Mouse (Mus musculus) liver, embryonic 15.5 days (tissue): ENCODE measurements at regions not wholly inside any gene's neighbourhood (a gene's known extent, or its start where the extent isn't known, plus 50 kb on each side); places are given as distances from the start of the nearest gene placed in this dataset.

Experiments
- ATAC-seq: fragments of 200-750 bp; cut with Nextera tagmentation; 2 replicates; pipeline ENCODE4 v1.8.0; 2017; ENCODE audit warnings: moderate number of reproducible peaks, mild to moderate bottlenecking, moderate library complexity; ENCODE audit not compliant: insufficient read depth
- H3K27ac ChIP-seq: fragments of 300-500 bp; sonication (generic); replicated peaks from 2 replicates; pipeline ENCODE4 v1.5.1; 2015; ENCODE audit warnings: mild to moderate bottlenecking, inconsistent platforms
- H3K27me3 ChIP-seq: fragments of 300-500 bp; sonication (generic); 2 replicates; pipeline ENCODE4 v1.6.1; 2015; ENCODE audit warnings: mild to moderate bottlenecking, inconsistent platforms
- H3K36me3 ChIP-seq: fragments of 300-500 bp; sonication (generic); replicated peaks from 2 replicates; pipeline ENCODE4 v1.6.1; 2015; ENCODE audit warnings: moderate library complexity, mild to moderate bottlenecking, inconsistent platforms
- H3K4me1 ChIP-seq: fragments of 300-500 bp; sonication (generic); replicated peaks from 2 replicates; pipeline ENCODE4 v1.6.1; 2015; ENCODE audit warnings: inconsistent platforms
- H3K4me2 ChIP-seq: fragments of 300-500 bp; sonication (generic); 2 replicates; pipeline ENCODE4 v1.6.1; 2015; ENCODE audit warnings: moderate library complexity, mild to moderate bottlenecking, inconsistent platforms
- H3K4me3 ChIP-seq: fragments of 300-500 bp; sonication (generic); replicated peaks from 2 replicates; pipeline ENCODE4 v1.5.1; 2015; ENCODE audit warnings: mild to moderate bottlenecking, inconsistent platforms
- H3K9ac ChIP-seq: fragments of 300-500 bp; sonication (generic); 2 replicates; pipeline ENCODE4 v1.6.1; 2015; ENCODE audit warnings: moderate library complexity, mild to moderate bottlenecking, inconsistent platforms
- H3K9me3 ChIP-seq: fragments of 300-500 bp; sonication (generic); replicated peaks from 2 replicates; pipeline ENCODE4 v1.6.1; 2016; ENCODE audit warnings: inconsistent platforms
- WGBS: fragments of 180-500 bp; shearing (Covaris S2); methylation state at CpG from one replicate; pipeline ENCODE4 v1.1.7; 2015; ENCODE audit warnings: mixed read lengths; ENCODE audit not compliant: insufficient replicate concordance; 5-methylcytosine and 5-hydroxymethylcytosine counted together

DNA sequence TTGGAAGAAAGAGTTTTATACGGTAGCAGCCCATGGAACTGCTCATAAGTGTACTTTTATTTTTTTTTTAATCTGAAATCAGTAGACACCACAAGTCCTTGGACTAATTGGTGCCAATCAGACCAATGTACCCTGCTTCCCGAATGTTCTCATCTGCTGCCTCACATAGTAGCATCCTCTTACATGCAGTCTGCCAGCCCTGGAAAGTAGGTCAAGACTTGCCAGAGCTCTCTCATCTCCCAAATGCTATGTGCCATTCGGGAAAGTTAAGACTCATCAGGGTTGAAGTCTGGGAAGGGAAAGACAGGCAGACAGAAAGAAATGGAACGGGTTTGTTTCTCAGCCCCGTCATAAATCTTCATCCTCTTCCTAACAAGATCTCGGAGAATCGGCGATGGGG lies 115.2 kb upstream of the Rbms3 start:
- Histone ChIP-seq H3K27ac (no peak overlapping the region), H3K4me3 (no peak overlapping the region), H3K4me2 (no peak overlapping the region), H3K4me1 (no peaks in the 10 kb centered on the region), H3K9me3 (no peaks in the 10 kb centered on the region), H3K27me3 (no peaks in the 10 kb centered on the region), H3K9ac (no peak overlapping the region), H3K36me3 (no peaks in the 10 kb centered on the region)
- no peak for ATAC-seq
- 76% methylated on average over 8 of the region's 8 CpGs for WGBS

DNA sequence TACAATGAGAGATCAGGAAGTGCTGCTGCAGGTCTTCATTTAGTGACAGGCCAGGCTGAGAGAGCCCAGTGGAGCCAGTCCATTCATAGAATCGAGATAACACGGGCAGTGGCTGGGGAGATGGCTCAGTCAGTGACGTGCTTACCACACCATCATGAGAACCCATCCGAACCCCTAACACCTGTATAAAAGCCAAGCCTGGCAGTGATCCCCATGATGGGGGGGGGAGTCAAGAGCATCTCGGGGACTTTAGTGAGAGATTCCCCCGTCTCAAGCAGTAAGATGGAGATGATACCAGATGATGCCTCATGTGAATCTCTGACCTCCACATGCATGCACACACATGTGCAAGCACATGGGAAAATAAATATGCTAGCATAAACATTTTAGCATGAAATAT lies 99.7 kb upstream of the Rbms3 start:
- Histone ChIP-seq H3K27me3 (no peaks in the 10 kb centered on the region), H3K9ac (no peak overlapping the region), H3K9me3 (no peaks in the 10 kb centered on the region), H3K4me2 (no peak overlapping the region), H3K27ac (no peak overlapping the region), H3K4me1 (no peaks in the 10 kb centered on the region), H3K4me3 (no peak overlapping the region), H3K36me3 (no peaks in the 10 kb centered on the region)
- 66% methylated on average over 6 of the region's 6 CpGs for WGBS
- ATAC-seq: no peak

DNA sequence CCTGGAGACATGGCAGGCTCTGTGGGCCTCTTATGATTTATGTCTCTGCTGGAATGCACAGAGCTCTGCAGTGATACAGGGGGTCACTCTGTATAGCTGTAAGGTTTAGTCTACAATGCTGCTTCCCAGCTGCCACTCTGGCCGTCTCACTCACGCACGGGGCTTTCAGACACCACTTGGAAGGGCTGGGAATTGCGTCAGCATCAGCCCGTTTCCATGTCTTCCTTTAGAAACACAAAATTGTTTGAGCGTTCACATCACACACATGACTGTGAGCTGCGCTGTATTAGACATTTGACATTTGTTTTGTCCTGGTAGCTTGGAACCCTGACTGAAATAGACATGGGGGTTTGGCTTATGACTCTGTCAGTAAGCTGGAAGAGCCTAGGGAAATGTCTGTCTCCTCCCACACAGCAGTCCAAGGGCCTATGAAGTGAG lies 90.5 kb upstream of the Rbms3 start:
- no peak overlapping the region for H3K9ac ChIP-seq
- no peak overlapping the region for H3K4me2 ChIP-seq
- no peaks in the 10 kb centered on the region for H3K4me1 ChIP-seq
- H3K36me3 ChIP-seq: no peaks in the 10 kb centered on the region
- ATAC-seq: no peak
- WGBS: 67% methylated on average over 7 of the region's 7 CpGs
- no peak overlapping the region for H3K27ac ChIP-seq
- H3K27me3 ChIP-seq: no peaks in the 10 kb centered on the region
- H3K4me3 ChIP-seq: no peak overlapping the region
- H3K9me3 ChIP-seq: 0 out of 2 replicates have a peak, but pooled peaks cover 3% of the 10 kb centered on the region

DNA sequence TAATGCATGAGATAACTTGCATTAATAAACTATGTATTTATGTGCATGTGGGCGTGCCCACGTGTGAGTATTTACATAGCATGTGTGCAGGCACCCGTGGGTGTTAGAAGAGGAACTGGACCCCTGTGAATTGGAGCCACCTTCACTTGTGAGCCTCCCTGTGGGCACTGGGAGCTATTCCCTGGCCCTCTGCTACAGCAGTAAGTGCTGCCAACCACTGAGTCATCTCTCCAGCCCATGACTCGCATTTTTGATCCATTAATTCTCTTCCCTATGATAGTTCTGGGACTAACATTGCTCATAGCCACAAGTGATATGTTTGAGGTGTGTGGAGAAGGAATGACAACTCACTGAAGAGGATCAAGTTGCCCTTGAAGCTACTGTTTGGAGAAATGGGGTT lies 87.6 kb upstream of the Rbms3 start:
- Histone ChIP-seq H3K4me3 (no peak overlapping the region), H3K4me2 (no peak overlapping the region), H3K36me3 (no peaks in the 10 kb centered on the region), H3K9ac (no peak overlapping the region), H3K4me1 (no peaks in the 10 kb centered on the region), H3K27me3 (no peaks in the 10 kb centered on the region), H3K9me3 (0 out of 2 replicates have a peak, but pooled peaks cover 3% of the 10 kb centered on the region), H3K27ac (no peak overlapping the region)
- ATAC-seq: no peak
- 49% methylated on average over 4 of the region's 4 CpGs for WGBS

DNA sequence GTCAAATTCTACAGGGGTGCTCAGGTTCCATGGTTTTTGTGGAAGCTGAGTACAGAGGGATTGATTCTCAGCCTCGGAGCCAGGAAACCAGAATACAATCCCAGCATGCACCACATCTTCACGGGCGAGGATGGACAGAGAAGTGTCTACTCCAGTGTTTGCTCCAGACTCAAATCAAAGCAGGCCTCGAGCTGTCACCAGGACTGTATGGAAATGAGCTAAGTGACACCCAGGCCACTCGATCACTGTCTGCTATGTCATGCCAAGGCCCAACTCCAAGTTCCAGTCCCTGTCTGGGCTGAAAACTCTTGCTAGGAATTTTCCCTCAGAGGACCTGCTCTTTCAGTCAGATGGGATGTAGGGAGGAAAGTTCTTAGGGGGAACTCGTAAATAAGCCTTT lies 86.8 kb upstream of the Rbms3 start:
- 51% methylated on average over 6 of the region's 6 CpGs for WGBS
- Histone ChIP-seq H3K9ac (no peak overlapping the region), H3K27me3 (no peaks in the 10 kb centered on the region), H3K9me3 (0 out of 2 replicates have a peak, but pooled peaks cover 3% of the 10 kb centered on the region), H3K4me1 (no peaks in the 10 kb centered on the region), H3K27ac (no peak overlapping the region), H3K4me3 (no peak overlapping the region), H3K36me3 (no peaks in the 10 kb centered on the region), H3K4me2 (no peak overlapping the region)
- no peak for ATAC-seq

DNA sequence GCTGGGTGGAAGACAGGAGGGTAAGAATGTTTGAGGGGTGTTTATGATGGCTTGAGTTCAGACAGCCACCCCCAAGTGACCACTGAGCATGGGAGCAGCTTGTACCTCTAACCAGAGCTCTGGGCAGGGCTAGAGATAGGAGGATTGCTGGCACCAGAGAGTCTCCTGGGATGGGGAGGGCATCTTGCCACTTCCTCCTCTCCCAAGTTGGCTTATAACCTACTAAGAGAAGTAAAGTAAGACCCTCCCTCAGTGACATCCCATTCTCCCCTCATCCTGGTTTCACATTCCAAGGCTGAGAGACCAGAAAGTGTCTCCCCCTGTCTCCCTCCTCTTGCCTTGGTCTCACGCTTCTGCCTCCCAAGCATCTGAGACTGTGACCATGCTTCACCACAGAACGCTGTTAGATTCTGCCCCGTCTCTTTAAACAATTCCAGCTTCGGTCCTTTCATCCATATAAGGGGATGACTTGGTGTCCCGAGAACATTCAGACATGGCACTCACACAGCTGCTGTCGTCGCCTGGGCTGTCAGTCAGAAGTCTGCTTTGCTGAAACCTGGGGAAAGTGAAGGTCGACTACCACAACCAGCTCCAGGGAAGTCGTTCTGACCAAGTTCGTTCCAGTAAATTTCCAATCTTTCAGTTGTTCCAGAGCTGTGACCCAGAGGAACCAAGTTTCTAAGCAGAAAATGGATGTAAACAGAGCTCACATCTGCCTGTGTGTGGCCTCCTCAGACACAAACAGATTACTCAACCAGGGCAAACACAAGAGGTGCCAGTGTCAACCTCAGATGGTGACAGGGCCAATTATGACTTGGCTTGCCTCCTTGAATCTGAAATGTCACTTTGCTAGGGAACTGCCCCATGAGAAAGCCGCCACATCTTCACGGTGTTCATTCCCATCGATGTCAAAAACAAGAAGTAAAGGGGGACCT lies 85.3 kb upstream of the Rbms3 start:
- no peaks in the 10 kb centered on the region for H3K4me1 ChIP-seq
- no peak for ATAC-seq
- H3K36me3 ChIP-seq: no peaks in the 10 kb centered on the region
- H3K27me3 ChIP-seq: no peaks in the 10 kb centered on the region
- no peak overlapping the region for H3K27ac ChIP-seq
- WGBS: 64% methylated on average over 13 of the region's 13 CpGs
- no peaks in the 10 kb centered on the region for H3K9me3 ChIP-seq
- no peak overlapping the region for H3K4me3 ChIP-seq
- H3K4me2 ChIP-seq: no peak overlapping the region
- H3K9ac ChIP-seq: no peak overlapping the region

DNA sequence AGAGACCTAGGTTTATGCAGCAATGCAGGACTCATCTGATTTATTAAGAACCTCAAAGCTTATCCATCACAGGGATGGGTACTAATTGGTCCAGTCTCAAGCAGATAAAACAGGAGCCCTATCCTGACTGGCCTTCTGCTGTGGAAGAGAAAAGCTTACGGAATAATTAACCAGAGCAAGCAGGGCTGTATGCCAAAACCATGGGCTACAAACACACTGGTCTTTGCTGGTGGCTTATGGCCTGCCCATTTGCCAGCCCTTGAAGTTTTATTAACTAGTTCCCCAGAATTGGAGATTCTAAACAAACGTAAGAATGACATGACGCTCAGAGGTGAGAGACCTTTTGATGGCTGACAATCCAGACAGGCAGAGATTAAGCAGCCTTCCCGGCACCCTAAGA lies 83.4 kb upstream of the Rbms3 start:
- no peak overlapping the region for H3K27ac ChIP-seq
- H3K36me3 ChIP-seq: no peaks in the 10 kb centered on the region
- no peaks in the 10 kb centered on the region for H3K4me1 ChIP-seq
- no peak for ATAC-seq
- H3K9ac ChIP-seq: no peak overlapping the region
- 55% methylated on average over 4 of the region's 4 CpGs for WGBS
- no peaks in the 10 kb centered on the region for H3K9me3 ChIP-seq
- no peak overlapping the region for H3K4me2 ChIP-seq
- no peak overlapping the region for H3K4me3 ChIP-seq
- no peaks in the 10 kb centered on the region for H3K27me3 ChIP-seq

DNA sequence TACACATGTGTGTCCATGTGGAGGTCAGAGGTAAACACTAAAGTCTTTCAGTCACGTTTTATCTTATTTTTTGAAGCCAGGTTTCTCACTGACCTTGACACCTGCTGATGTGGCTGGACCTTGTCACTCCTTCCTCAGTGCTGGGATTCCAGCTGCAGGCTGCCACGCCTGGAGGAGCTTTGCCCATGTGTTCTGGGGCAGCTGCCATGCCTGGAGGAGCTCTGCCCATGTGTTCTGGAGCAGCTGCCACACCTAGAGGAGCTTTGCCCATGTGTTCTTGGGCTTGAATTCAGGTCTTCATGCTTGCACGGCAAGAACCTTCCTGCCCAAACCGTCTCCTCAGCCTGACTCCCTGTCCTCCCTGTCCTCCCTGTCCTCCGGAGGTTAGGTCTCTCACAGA lies 82.1 kb upstream of the Rbms3 start:
- no peak overlapping the region for H3K4me2 ChIP-seq
- H3K4me3 ChIP-seq: no peak overlapping the region
- H3K9ac ChIP-seq: no peak overlapping the region
- 59% methylated on average over 5 of the region's 5 CpGs for WGBS
- no peaks in the 10 kb centered on the region for H3K9me3 ChIP-seq
- H3K4me1 ChIP-seq: no peaks in the 10 kb centered on the region
- no peaks in the 10 kb centered on the region for H3K27me3 ChIP-seq
- no peak overlapping the region for H3K27ac ChIP-seq
- ATAC-seq: no peak
- H3K36me3 ChIP-seq: no peaks in the 10 kb centered on the region

DNA sequence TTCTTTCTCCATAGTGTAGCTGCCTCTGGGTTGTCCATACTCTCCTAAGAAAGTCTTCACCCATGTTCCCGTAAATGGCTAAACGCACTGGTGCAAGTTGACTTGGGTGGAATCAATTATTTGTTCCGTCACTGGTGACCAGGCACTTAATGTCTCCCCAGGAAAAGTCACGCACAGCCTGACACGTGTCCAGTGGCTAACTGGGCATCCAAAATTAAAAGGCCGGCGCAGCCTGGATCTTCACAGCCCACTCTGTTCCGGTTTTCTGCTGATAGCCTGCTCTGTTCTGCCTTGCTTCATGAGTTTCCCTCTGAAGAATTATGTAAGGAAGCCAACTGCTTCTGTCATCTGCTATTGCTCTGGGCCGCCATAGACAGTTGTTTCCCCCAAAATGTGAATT lies 81.3 kb upstream of the Rbms3 start:
- Histone ChIP-seq H3K36me3 (no peaks in the 10 kb centered on the region), H3K9me3 (no peaks in the 10 kb centered on the region), H3K4me3 (no peak overlapping the region), H3K27me3 (no peaks in the 10 kb centered on the region), H3K4me2 (no peak overlapping the region), H3K4me1 (no peaks in the 10 kb centered on the region), H3K9ac (no peak overlapping the region), H3K27ac (no peak overlapping the region)
- ATAC-seq: no peak
- 74% methylated on average over 9 of the region's 9 CpGs for WGBS

DNA sequence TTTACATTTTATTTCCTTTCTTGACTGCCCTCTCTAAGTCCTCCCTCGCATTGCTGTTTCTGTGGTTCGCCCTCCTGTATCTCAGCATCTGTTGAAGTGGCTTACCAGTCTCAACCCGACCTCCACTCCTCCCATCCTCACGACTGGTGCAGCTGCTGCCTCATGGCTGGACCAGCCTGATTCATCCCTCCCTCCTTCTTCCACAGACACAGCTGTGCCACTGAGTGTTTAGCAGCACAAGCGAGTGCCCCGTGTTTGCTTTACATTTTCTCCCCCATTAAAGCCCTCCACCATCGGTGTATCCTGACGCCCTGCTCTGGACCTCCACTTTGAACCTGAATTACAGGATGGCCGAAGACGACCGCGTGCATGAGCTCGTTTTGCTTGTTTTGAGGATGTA lies 80.0 kb upstream of the Rbms3 start:
- Histone ChIP-seq H3K36me3 (no peaks in the 10 kb centered on the region), H3K9me3 (no peaks in the 10 kb centered on the region), H3K27me3 (no peaks in the 10 kb centered on the region), H3K4me3 (no peak overlapping the region), H3K9ac (no peak overlapping the region), H3K4me2 (no peak overlapping the region), H3K27ac (no peak overlapping the region), H3K4me1 (no peaks in the 10 kb centered on the region)
- ATAC-seq: no peak
- 72% methylated on average over 13 of the region's 13 CpGs for WGBS

DNA sequence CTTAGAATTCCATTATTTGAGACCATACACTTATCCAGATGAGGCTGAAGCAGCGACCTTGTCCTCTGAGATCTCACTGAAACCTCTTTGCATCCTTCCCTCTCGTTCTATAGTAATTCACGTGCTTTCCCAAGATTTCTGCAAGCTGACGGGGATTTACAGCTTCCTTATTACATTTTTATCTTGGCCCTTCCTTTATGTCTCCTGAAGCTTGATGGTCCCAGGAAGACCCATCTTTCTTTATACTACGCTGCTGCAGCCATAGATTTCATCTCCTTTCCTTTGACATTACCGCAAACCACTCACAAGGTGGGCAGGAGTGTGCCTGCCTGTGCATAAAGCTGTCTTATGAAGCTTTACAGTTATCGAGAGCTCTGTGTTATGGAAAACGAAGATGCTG lies 63.3 kb upstream of the Rbms3 start:
- H3K4me1 ChIP-seq: no peaks in the 10 kb centered on the region
- no peak overlapping the region for H3K9ac ChIP-seq
- no peaks in the 10 kb centered on the region for H3K9me3 ChIP-seq
- no peaks in the 10 kb centered on the region for H3K36me3 ChIP-seq
- no peak for ATAC-seq
- H3K27ac ChIP-seq: no peak overlapping the region
- H3K4me2 ChIP-seq: no peak overlapping the region
- no peak overlapping the region for H3K4me3 ChIP-seq
- no peaks in the 10 kb centered on the region for H3K27me3 ChIP-seq
- WGBS: 69% methylated on average over 8 of the region's 8 CpGs

DNA sequence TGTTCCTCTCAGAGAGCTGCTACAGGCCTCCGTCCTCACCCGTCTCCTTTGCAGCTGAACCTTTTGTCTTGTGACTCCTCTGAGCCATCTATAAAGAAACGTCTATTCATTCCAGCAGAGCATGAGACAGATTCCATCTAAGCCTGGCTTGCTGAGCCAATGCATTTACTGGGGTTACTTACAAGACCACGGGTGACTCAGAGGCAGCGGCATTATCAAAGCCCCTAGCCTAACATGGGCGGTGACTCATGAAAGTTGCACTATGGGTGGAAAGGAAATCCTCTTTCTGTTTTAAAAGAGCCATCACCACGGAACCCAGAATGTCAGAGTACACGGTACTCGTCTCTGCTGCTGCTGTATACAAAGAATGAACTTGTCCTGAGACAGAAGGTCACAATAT lies 62.8 kb upstream of the Rbms3 start:
- no peak overlapping the region for H3K27ac ChIP-seq
- H3K36me3 ChIP-seq: no peaks in the 10 kb centered on the region
- H3K4me3 ChIP-seq: no peak overlapping the region
- H3K27me3 ChIP-seq: no peaks in the 10 kb centered on the region
- no peak overlapping the region for H3K9ac ChIP-seq
- no peaks in the 10 kb centered on the region for H3K9me3 ChIP-seq
- no peak for ATAC-seq
- H3K4me1 ChIP-seq: no peaks in the 10 kb centered on the region
- H3K4me2 ChIP-seq: no peak overlapping the region
- 56% methylated on average over 9 of the region's 9 CpGs for WGBS
